Mouse (Mus musculus) limb, embryonic 15.5 days (tissue): ENCODE measurements at regions not wholly inside any gene's neighbourhood (a gene's known extent, or its start where the extent isn't known, plus 50 kb on each side); places are given as distances from the start of the nearest gene placed in this dataset.

Experiments used
- ATAC-seq: fragments of 200-750 bp; cut with Nextera tagmentation; 2 replicates; pipeline ENCODE4 v1.8.0; 2017; ENCODE audit warnings: low read depth, moderate TSS enrichment; ENCODE audit not compliant: insufficient number of reproducible peaks, low FRiP score, low TSS enrichment
- H3K27ac ChIP-seq: fragments of 300-500 bp; sonication (generic); 2 replicates; pipeline ENCODE4 v1.5.1; 2015; ENCODE audit warnings: moderate library complexity, mild to moderate bottlenecking, inconsistent platforms
- H3K27me3 ChIP-seq: fragments of 300-500 bp; sonication (generic); 2 replicates; pipeline ENCODE4 v1.6.1; 2015; ENCODE audit warnings: inconsistent platforms
- H3K36me3 ChIP-seq: fragments of 300-500 bp; sonication (generic); 2 replicates; pipeline ENCODE4 v1.6.1; 2015; ENCODE audit warnings: inconsistent platforms
- H3K4me1 ChIP-seq: fragments of 300-500 bp; sonication (generic); 2 replicates; pipeline ENCODE4 v1.6.1; 2015; ENCODE audit warnings: inconsistent platforms
- H3K4me2 ChIP-seq: fragments of 300-500 bp; sonication (generic); 2 replicates; pipeline ENCODE4 v1.6.1; 2015; ENCODE audit warnings: mild to moderate bottlenecking, inconsistent platforms
- H3K4me3 ChIP-seq: fragments of 300-500 bp; sonication (generic); 2 replicates; pipeline ENCODE4 v1.5.1; 2015; ENCODE audit warnings: mild to moderate bottlenecking, inconsistent platforms
- H3K9ac ChIP-seq: fragments of 300-500 bp; sonication (generic); 2 replicates; pipeline ENCODE4 v1.6.1; 2015; ENCODE audit warnings: inconsistent platforms
- H3K9me3 ChIP-seq: fragments of 300-500 bp; sonication (generic); 2 replicates; pipeline ENCODE4 v1.6.1; 2016; ENCODE audit warnings: inconsistent platforms
- WGBS: fragments of 180-500 bp; shearing (Covaris S2); methylation state at CpG from one replicate; pipeline ENCODE4 v1.1.7; 2015; 5-methylcytosine and 5-hydroxymethylcytosine counted together

DNA sequence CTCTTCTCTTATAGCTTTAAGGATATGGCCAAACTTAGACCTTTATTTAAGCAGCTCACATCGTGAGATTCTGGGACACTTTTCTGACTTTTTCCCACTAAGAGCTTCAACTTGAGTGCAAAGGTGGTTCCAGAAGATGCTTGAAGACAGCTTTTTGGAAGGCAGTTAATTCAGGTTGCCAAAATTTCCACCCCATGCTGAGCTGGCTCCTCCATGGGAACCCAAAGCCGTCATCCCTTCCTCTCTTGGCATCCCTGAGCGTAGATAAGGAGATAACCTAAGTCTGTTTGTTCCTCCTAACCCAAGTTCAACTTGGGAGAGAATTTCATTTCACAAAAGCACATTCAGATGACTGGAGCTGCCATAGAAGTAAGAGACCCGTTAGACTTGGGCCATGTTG lies 223.7 kb upstream of the Bmper start:
- 84% methylated on average over 4 of the region's 4 CpGs for WGBS
- no peak for ATAC-seq
- no peaks in the 10 kb centered on the region for H3K36me3 ChIP-seq

DNA sequence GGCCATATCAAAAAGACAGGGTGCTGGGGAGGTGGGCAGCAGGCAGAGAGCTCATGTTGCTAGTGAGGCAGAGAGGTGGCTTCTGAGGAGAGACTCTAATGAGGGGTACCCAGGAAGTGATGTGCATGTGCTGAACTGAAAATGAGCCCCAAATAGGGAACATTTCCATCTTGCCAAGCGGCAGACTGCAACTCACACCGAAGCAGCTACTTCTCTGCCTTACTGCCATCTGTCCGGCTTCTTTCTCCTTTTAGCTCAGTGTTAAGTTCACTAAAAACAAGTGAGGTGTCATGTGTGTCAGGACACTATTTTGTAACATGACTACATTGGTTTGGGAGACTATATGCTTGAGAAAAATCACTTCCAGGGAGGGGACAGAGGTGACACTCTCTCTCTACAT lies 222.7 kb upstream of the Bmper start:
- Histone ChIP-seq H3K9me3 (no peaks in the 10 kb centered on the region), H3K9ac (no peak overlapping the region), H3K27ac (no peak overlapping the region), H3K36me3 (no peaks in the 10 kb centered on the region), H3K4me1 (peaks cover 7% of the 10 kb centered on the region; the same call in 1 of the 2 replicates), H3K4me2 (no peak overlapping the region), H3K27me3 (no peaks in the 10 kb centered on the region; the same call in 1 of the 2 replicates), H3K4me3 (no peak overlapping the region)
- 79% methylated on average over 3 of the region's 3 CpGs for WGBS
- no peak for ATAC-seq

More for the DNA sequence above, 223.7 kb upstream of the Bmper start:
- H3K9ac ChIP-seq: no peak overlapping the region
- no peaks in the 10 kb centered on the region for H3K4me1 ChIP-seq
- H3K9me3 ChIP-seq: no peaks in the 10 kb centered on the region
- H3K4me2 ChIP-seq: no peak overlapping the region
- no peaks in the 10 kb centered on the region; the same call in 1 of the 2 replicates for H3K27me3 ChIP-seq
- H3K4me3 ChIP-seq: no peak overlapping the region
- no peak overlapping the region for H3K27ac ChIP-seq

DNA sequence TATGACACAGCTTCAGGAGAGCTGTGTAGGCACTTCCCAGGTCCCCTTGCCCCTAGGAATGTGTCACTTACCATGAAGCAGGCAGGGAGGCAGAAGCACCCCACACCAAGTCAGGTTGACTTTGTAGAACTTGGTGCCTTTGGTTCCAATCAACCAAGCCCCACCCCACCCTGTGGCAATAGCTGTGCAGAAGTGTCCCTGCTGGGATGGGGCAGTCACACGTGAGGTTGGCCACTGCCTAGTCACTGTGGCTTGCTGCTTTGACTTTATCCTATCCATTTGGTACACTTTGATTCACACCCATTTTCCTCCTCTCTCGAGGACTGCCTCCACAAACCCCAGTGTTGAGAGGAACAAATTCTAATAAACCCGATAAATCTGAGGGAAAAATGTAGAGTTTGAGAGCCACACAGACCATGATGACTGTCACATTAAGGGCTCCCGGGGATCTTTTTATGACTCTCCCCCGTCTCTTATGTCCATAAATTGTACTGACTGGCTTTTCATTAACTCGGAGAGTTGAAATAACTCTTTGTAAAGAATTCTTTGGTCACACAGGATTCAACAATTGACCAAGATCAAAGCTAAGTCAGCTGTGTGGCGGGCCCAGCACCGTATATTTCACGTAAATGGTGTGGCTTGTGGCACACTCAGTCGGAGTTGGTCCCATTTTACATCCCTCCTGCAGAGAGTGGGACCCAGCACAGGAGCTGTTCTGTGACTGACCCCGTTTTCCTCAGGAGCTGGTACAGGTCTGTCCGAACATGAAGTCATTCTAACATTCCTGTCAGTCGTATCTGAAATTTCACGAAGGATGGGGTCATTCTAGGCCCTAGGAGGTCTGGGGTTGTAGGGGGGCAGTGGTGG lies 219.4 kb upstream of the Bmper start:
- H3K4me2 ChIP-seq: no peak overlapping the region
- no peak overlapping the region for H3K27ac ChIP-seq
- H3K4me3 ChIP-seq: no peak overlapping the region
- WGBS: 49% methylated on average over 14 of the region's 14 CpGs
- no peak for ATAC-seq
- peaks cover 18% of the 10 kb centered on the region for H3K4me1 ChIP-seq
- H3K27me3 ChIP-seq: peaks cover 4% of the 10 kb centered on the region; the same call in 1 of the 2 replicates
- H3K9ac ChIP-seq: no peak overlapping the region
- no peaks in the 10 kb centered on the region for H3K9me3 ChIP-seq
- H3K36me3 ChIP-seq: no peaks in the 10 kb centered on the region

DNA sequence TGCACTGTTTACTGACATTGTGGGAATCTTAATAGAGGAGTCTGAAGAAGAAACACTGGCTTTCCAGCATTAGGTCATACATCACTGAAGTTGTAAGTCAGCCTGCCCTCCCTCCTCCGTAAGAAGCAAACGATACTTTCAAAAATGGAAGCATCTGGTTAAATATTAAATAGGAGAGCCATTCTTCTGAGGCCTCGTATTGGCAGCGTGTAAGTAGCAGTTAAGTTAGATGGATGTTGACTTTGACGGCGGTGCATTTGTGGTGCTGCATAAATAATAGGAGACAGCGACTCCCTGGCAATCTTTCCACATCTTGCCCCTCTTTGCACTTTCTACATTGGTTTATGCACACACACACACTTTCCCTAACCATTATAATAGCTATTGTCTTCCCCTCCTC lies 217.9 kb upstream of the Bmper start:
- Histone ChIP-seq H3K4me1 (peaks cover 27% of the 10 kb centered on the region), H3K27me3 (peaks cover 4% of the 10 kb centered on the region; the same call in 1 of the 2 replicates), H3K9me3 (no peaks in the 10 kb centered on the region), H3K36me3 (no peaks in the 10 kb centered on the region), H3K4me3 (no peak overlapping the region), H3K4me2 (no peak overlapping the region), H3K9ac (no peak overlapping the region), H3K27ac (0 out of 2 replicates have a peak overlapping the region, but pooled peaks have one; percentile 8)
- 47% methylated on average over 7 of the region's 7 CpGs for WGBS
- no peak for ATAC-seq

DNA sequence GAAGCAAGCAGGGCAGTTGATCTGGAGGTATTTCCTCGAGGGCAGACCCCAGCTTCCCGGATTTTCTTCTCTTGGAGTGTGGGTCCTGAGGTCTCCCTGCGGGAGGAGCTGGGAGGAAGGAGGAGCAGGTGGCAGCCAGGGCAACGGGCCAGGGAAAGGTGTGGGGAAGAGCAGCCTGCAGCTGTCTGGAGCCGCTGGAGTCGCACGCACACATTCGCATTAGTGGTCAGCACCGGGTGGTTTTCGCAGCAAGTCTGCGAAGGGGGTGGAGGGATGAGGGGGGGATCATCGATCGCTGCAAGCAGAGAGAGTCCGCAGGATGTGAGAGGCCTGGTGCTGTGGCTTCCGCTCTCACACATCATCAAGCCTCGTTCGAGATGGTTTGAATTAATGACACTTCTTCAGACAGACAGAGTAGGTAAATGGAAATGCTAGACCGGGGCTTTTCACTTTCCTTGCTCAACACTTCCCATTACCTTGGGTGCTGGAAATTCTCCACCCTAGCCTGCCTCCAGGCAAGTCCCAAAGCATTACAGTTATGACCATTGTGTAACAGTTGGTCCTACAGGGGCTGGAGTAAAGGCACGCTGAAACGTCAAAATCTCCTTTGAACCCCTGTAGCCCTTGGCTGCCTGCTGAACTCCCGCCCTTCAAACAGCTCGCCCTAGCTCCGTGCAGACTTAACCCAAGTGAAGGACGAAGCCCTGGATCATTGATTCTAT lies 213.3 kb upstream of the Bmper start:
- peak overlapping the region; percentile 20; the same call in 1 of the 2 replicates for H3K9ac ChIP-seq
- 0 out of 2 replicates have a peak, but pooled peaks cover 4% of the 10 kb centered on the region for H3K27me3 ChIP-seq
- no peak for ATAC-seq
- H3K9me3 ChIP-seq: no peaks in the 10 kb centered on the region
- peak overlapping the region; percentile 30; the same call in 1 of the 2 replicates for H3K4me2 ChIP-seq
- WGBS: 12% methylated on average over 24 of the region's 24 CpGs
- no peaks in the 10 kb centered on the region for H3K36me3 ChIP-seq
- H3K27ac ChIP-seq: peak overlapping the region; percentile 17; the same call in 1 of the 2 replicates
- H3K4me1 ChIP-seq: peaks cover 44% of the 10 kb centered on the region
- H3K4me3 ChIP-seq: no peak overlapping the region

DNA sequence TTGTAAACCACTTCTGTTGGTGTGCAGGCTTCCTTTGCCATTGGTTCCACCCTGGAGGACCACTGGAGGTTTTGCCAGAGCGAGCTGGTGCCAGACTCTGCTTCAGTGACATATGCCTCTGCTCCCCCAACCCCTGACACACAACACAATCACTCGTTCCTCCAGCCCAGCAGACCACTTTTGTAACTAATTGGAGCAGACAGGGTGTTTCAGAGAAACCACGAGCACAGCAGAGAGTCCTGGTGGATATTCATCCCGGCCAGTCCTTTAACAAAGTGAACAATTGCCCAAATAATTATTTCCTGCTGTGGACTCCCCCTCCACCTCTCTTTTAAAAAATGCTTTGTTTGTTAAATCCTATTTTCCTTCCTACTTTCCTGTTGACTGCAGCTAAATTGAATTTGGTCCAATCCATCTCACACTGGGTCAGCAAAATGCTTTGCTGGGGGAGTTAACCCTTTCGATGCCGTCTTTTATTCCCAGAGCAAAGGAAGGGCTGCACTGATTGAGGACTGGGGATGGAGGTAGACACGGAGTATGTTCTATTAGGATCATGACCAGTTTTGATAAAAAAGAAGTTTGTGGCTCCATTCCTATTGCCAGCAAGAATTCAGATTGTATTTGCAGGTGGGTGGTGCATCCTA lies 211.4 kb upstream of the Bmper start:
- no peak overlapping the region for H3K4me2 ChIP-seq
- no peak overlapping the region for H3K4me3 ChIP-seq
- no peak for ATAC-seq

DNA sequence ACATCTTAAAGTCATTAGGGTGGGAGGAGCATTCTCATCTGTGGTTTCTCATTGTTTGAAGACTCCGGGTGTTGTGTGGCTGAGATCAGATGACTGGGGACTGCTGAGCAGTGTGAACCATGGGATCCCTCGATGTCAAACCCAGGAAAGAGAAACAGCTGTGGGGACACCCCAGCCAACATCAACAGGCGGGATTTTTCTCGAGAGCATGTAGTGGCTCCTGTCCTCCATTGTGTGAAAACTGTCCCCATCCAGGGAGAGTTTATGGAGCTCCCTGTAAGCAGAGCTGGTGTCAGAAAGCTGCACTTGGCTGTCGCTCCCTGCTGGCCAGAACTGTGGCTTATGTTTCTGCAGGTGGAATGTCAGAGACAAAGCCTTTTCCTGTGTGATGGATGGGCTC lies 210.7 kb upstream of the Bmper start:
- no peaks in the 10 kb centered on the region for H3K36me3 ChIP-seq
- H3K4me2 ChIP-seq: no peak overlapping the region
- no peaks in the 10 kb centered on the region for H3K9me3 ChIP-seq
- H3K27ac ChIP-seq: no peak overlapping the region
- H3K4me1 ChIP-seq: peaks cover 27% of the 10 kb centered on the region
- ATAC-seq: no peak
- 0 out of 2 replicates have a peak, but pooled peaks cover 3% of the 10 kb centered on the region for H3K27me3 ChIP-seq
- H3K4me3 ChIP-seq: no peak overlapping the region
- no peak overlapping the region for H3K9ac ChIP-seq
- WGBS: 24% methylated on average over 5 of the region's 5 CpGs

More for the DNA sequence above, 211.4 kb upstream of the Bmper start:
- Histone ChIP-seq H3K9ac (no peak overlapping the region), H3K27me3 (0 out of 2 replicates have a peak, but pooled peaks cover 4% of the 10 kb centered on the region), H3K27ac (peak overlapping the region; percentile 61), H3K4me1 (peaks cover 27% of the 10 kb centered on the region), H3K36me3 (no peaks in the 10 kb centered on the region), H3K9me3 (no peaks in the 10 kb centered on the region)
- WGBS: 26% methylated on average over 7 of the region's 7 CpGs

DNA sequence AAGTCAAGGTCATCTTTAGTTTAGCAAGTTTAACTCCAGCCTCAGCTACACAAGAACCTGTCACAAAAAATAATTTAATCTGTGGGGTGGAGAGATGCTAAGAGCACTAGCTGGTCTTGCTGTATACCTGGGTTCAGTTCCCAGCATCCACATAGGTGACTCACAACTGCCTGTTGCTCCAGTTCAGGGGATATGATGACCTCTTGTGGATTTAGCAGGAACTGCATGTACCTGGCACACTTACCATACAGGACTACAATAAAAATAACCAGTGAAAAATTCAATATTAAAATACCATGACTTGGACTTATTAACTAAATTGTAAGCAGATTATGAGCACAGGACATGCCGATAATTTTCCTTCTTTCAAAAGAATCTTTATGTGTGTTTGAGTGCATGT lies 206.1 kb upstream of the Bmper start:
- H3K36me3 ChIP-seq: no peaks in the 10 kb centered on the region
- no peaks in the 10 kb centered on the region for H3K27me3 ChIP-seq
- no peak overlapping the region for H3K4me3 ChIP-seq
- H3K9me3 ChIP-seq: no peaks in the 10 kb centered on the region
- no peak overlapping the region for H3K4me2 ChIP-seq
- no peak overlapping the region for H3K9ac ChIP-seq
- 84% methylated on average over 1 of the region's 1 CpGs for WGBS
- peaks cover 7% of the 10 kb centered on the region for H3K4me1 ChIP-seq
- H3K27ac ChIP-seq: no peak overlapping the region
- no peak for ATAC-seq

DNA sequence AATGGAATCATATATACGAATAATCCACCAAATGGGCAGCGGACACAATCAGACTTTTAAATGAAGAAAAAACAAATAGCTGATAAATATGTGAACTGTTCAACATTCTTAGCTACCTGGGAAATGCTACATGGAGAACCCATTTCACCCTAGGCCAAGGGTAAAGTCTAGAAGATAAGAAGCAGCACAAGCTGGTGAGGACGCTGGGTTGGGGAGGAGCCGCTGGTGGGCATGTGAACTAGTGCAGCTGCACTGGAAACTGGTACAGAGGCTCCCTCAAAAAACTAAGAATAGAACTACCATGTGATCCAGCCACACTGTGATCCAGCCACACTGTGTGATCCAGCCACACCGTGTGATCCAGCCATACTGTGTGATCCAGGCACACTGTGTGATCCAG lies 198.8 kb upstream of the Bmper start:
- Histone ChIP-seq H3K9ac (no peak overlapping the region), H3K27me3 (no peaks in the 10 kb centered on the region), H3K9me3 (no peaks in the 10 kb centered on the region), H3K4me2 (no peak overlapping the region), H3K36me3 (no peaks in the 10 kb centered on the region), H3K4me3 (no peak overlapping the region), H3K4me1 (no peaks in the 10 kb centered on the region; the same call in 1 of the 2 replicates), H3K27ac (no peak overlapping the region)
- ATAC-seq: no peak
- 92% methylated on average over 5 of the region's 5 CpGs for WGBS

DNA sequence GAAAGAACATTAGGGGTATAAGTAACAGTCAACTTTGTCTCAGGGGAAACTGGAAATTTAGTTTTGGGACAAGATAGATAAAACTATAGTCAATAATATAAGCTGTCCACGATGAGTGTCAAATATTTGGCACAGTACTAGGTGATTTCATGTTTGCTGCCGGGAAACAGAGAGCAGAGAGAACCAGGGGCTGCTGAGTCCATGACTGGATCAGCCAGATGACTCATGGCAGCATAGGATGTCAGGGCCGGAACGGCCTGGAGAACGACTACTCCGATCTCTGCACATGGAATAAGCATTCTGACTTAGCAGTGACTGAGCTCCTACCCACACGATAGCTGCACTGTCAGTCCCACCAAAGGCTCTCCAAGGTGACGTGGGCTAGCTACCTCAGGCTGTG lies 197.6 kb upstream of the Bmper start:
- no peak for ATAC-seq
- WGBS: 89% methylated on average over 8 of the region's 8 CpGs
- Histone ChIP-seq H3K4me1 (peaks cover 4% of the 10 kb centered on the region), H3K9me3 (no peaks in the 10 kb centered on the region), H3K36me3 (no peaks in the 10 kb centered on the region), H3K27ac (no peak overlapping the region), H3K9ac (no peak overlapping the region), H3K4me3 (no peak overlapping the region), H3K4me2 (no peak overlapping the region), H3K27me3 (no peaks in the 10 kb centered on the region)

DNA sequence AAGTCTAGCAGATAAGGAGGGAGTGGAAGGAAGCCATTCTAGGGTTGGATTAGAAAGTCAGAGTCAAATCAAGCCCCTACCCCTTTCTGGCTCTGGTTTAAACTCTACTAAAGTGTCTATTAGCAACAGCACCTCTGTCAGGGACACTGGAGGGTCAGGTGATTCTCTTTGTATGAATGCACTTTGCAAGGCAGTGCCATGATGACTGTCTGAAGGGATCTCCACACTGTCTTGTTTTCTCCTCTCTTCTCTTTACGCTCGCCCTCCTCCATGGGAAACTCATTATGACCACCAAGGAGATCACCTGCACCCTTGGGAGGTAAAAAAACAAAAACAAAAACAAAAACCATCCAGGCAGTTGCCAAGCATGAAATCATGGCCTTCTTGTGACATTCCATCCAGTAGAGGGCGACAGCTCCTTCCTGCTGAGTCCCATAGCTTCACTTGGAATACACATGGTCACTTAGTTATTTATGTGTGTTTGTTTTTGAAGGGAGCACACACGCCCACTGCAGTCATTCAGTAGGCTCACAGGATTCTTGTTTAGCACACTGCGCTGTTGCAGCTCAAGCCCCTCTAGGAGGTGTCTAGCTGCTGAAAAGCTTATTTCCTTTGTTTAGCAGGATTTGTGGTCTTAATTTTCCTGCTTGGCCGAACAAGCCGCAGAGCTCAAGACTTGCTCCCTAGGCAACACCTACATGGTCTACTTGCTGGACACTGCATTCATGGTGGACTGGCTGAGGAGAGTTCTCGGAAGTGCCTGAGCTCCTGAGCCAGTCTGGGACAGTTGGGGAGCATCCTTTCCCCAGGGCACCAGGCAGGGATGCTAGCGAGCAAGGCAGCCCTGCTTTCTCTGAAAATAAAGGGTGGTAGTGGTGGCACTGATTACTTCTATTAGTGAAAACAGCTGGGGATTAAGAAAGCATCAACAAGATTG lies 195.2 kb upstream of the Bmper start:
- no peaks in the 10 kb centered on the region for H3K9me3 ChIP-seq
- H3K9ac ChIP-seq: no peak overlapping the region
- ATAC-seq: no peak
- H3K4me2 ChIP-seq: no peak overlapping the region
- H3K27ac ChIP-seq: no peak overlapping the region
- H3K4me3 ChIP-seq: no peak overlapping the region
- peaks cover 9% of the 10 kb centered on the region for H3K4me1 ChIP-seq
- no peaks in the 10 kb centered on the region for H3K27me3 ChIP-seq
- 69% methylated on average over 9 of the region's 9 CpGs for WGBS
- H3K36me3 ChIP-seq: no peaks in the 10 kb centered on the region
